Mouse (Mus musculus) liver, embryonic 14.5 days (tissue): ENCODE results near the gene Pex14. TPM values are rescaled to one million over a fixed set of nuclear protein-coding genes. Genes with fewer than 3 reads are reported as not detected.
"Not testable (repeated sequence)": the region's sequence is repeated elsewhere in the genome, so short reads cannot be mapped to it uniquely, and the experiment has no call there.

Experiments
- ATAC-seq: fragments of 200-750 bp; cut with Nextera tagmentation; 2 replicates; pipeline ENCODE4 v1.8.0; 2017; ENCODE audit warnings: moderate number of reproducible peaks, mild to moderate bottlenecking, moderate library complexity; ENCODE audit not compliant: insufficient read depth
- DNase-seq, 3 experiments: peaks; one replicate each; pipeline ENCODE4 v3.0.0-alpha.2; 2012 to 2013; ENCODE audit warnings: low read depth in 3 of 3, low spot score in 3 of 3
- H3K27ac ChIP-seq: fragments of 300-500 bp; sonication (generic); 2 replicates; pipeline ENCODE4 v1.5.1; 2014; ENCODE audit warnings: moderate library complexity, mild to moderate bottlenecking, control low read depth, inconsistent platforms
- H3K27me3 ChIP-seq: fragments of 300-500 bp; sonication (generic); 2 replicates; pipeline ENCODE4 v1.6.1; 2014; ENCODE audit warnings: mild to moderate bottlenecking, low read length, moderate library complexity; ENCODE audit not compliant: control insufficient read depth, insufficient read depth
- H3K36me3 ChIP-seq: fragments of 300-500 bp; sonication (generic); replicated peaks from 2 replicates; pipeline ENCODE4 v1.6.1; 2014; ENCODE audit warnings: low read depth; ENCODE audit not compliant: control insufficient read depth, insufficient read depth
- H3K4me1 ChIP-seq, 2 experiments: fragments of 200-500 bp in 1 of 2; fragments of 300-500 bp in 1 of 2; sonication (generic) in 1 of 2; replicated peaks; 2 replicates each; pipeline ENCODE4 v1.6.1; 2012 to 2014; ENCODE audit warnings: antibody characterized with exemption in 1 of 2, inconsistent platforms in 1 of 2, low read length in 1 of 2; ENCODE audit not compliant: control insufficient read depth in 2 of 2, insufficient read depth in 2 of 2
- H3K4me2 ChIP-seq: fragments of 300-500 bp; sonication (generic); 2 replicates; pipeline ENCODE4 v1.6.1; 2014; ENCODE audit warnings: low read depth, mild to moderate bottlenecking, control low read depth, moderate library complexity
- H3K4me3 ChIP-seq, 2 experiments: fragments of 200-500 bp in 1 of 2; fragments of 300-500 bp in 1 of 2; sonication (generic) in 1 of 2; 2 replicates each; pipeline ENCODE4 v1.5.1; 2012 to 2014; ENCODE audit warnings: low read depth in 2 of 2, low read length in 2 of 2, mild to moderate bottlenecking in 2 of 2, control low read depth in 1 of 2, inconsistent platforms in 1 of 2, moderate library complexity in 1 of 2; ENCODE audit not compliant: insufficient read depth in 1 of 2
- H3K9ac ChIP-seq: fragments of 300-500 bp; sonication (generic); replicated peaks from 2 replicates; pipeline ENCODE4 v1.6.1; 2014; ENCODE audit warnings: mild to moderate bottlenecking, control low read depth, moderate library complexity
- H3K9me3 ChIP-seq: fragments of 300-500 bp; sonication (generic); 2 replicates; pipeline ENCODE4 v1.6.1; 2016; ENCODE audit warnings: low read length, mixed read lengths; ENCODE audit not compliant: control insufficient read depth
- CTCF ChIP-seq: IDR thresholded peaks from 2 replicates; pipeline ENCODE4 v1.5.1; 2016; ENCODE audit warnings: antibody characterized with exemption, low read depth, control low read depth
- EP300 ChIP-seq: IDR thresholded peaks from 2 replicates; pipeline ENCODE4 v1.6.1; 2016; ENCODE audit warnings: antibody characterized with exemption, low read depth
- WGBS: fragments of 180-500 bp; shearing (Covaris S2); extraction: QIAGEN DNeasy Blood & Tissue Kit; methylation state at CpG from one replicate; pipeline ENCODE4 v1.1.7; 2014; ENCODE audit not compliant: insufficient replicate concordance; 5-methylcytosine and 5-hydroxymethylcytosine counted together
- polyA plus RNA-seq, 2 experiments: library from polyadenylated mRNA; depleted of rRNA in 1 of 2; stranded (reverse) in 1 of 2; unstranded in 1 of 2; fragments of >200 nt; fragmentation: Nextera tagmentation in 1 of 2; extraction: Ambion mirVana in 1 of 2; gene quantifications; 2 replicates each; pipeline versions ENCODE4 v1.2.1 to v1.2.3; 2012 to 2014

Pex14 gene
- polyA plus RNA-seq, 2 experiments = 11.4 to 14.9 TPM

DNA sequence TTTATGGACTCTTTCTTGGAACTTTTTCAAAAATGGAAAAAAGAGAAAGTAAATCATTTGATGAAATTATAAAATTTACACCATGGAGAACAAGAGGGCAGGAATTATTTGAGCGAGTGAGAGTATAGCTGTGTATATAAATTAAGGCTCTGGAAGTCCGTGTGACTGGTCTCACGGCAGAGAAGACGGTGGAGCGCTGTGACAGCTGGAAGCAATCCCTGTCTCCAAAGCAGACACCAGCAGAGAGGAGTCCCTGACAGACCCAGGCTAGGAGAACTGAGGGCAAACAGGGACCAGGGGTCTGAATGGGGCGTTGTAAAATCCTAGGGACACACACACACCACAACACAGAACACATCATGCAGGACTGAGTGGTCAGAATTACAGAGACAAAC, 26.4 kb upstream of the Pex14 start:
- H3K4me1 ChIP-seq = no peaks in the 10 kb centered on the region
- no peak overlapping the region for H3K27ac ChIP-seq
- ATAC-seq (no peak), DNase-seq (no peak)
- no peaks in the 10 kb centered on the region; the same call in 1 of the 2 replicates for H3K36me3 ChIP-seq
- H3K9me3 ChIP-seq = no peaks in the 10 kb centered on the region
- no peak overlapping the region for H3K4me3 ChIP-seq
- TF ChIP-seq CTCF (no peak), EP300 (no peak)
- WGBS = 82% methylated on average over 6 of the region's 6 CpGs
- H3K4me2 ChIP-seq = no peak overlapping the region
- H3K9ac ChIP-seq = no peak overlapping the region
- H3K27me3 ChIP-seq = no peaks in the 10 kb centered on the region

DNA sequence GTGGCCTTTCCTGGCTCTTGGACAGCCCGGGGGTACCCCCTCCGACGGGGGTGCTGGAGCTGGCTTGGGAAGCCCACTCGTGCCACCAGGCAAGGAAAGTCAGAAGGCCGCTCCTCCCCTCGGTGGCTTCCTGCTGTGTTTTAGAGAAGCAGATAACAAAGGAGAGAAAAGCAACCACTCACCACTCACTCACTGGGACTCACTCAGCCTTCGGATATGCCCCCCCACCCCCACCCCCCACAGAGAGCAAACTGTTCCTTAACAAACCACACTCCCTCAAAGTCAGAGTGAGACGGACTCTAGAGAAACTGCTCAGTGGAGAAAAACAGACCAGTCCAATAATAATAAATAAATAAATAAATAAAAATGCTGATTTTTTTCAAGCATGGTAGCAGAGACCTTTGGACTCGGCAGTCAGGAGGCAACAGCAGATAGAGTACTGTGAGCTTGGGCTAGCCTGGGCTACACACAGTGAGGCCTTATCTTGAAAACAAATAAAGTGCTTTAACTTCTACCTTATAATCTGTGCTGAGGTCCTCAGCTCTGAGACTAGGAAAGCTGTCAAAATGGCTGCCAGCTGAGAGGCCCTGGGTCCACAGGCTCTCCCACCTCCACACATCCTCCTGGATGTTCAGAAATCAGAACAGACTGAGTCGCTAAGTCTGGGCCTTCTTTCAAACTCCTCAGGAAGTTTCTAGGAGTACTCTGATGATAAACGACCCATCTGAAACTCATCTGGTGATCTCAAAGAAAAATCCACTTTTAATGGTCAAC, 25.9 kb upstream of the Pex14 start:
- Histone ChIP-seq H3K27ac (no peak overlapping the region), H3K4me2 (no peak overlapping the region), H3K9me3 (no peaks in the 10 kb centered on the region), H3K36me3 (no peaks in the 10 kb centered on the region; the same call in 1 of the 2 replicates), H3K4me1 (peaks cover 0 to 1% of the 10 kb centered on the region in 2 experiments; a peak in 2 of 4 replicates), H3K4me3 (no peak overlapping the region), H3K27me3 (no peaks in the 10 kb centered on the region), H3K9ac (no peak overlapping the region)
- WGBS = 44% methylated on average over 11 of the region's 11 CpGs
- no peak for TF ChIP-seq EP300
- no peak for TF ChIP-seq CTCF
- ATAC-seq = no peak
- DNase-seq = no peak

- TF ChIP-seq CTCF = no peak
- TF ChIP-seq EP300 = no peak
- no peaks in the 10 kb centered on the region for H3K36me3 ChIP-seq
- no peak overlapping the region for H3K4me2 ChIP-seq
- ATAC-seq = no peak
- peaks cover 2 to 10% of the 10 kb centered on the region in 2 experiments; a peak in 2 of 4 replicates for H3K4me1 ChIP-seq
- no peaks in the 10 kb centered on the region for H3K27me3 ChIP-seq
- H3K9ac ChIP-seq = no peak overlapping the region
- no peak overlapping the region for H3K27ac ChIP-seq
- H3K4me3 ChIP-seq = no peak overlapping the region
- no peaks in the 10 kb centered on the region for H3K9me3 ChIP-seq
- WGBS = 57% methylated on average over 5 of the region's 5 CpGs
- DNase-seq = no peak
Observed at GRCm38 (mm10) chr4:149123432-149123831, 23.8 kb upstream of the Pex14 start.

DNA sequence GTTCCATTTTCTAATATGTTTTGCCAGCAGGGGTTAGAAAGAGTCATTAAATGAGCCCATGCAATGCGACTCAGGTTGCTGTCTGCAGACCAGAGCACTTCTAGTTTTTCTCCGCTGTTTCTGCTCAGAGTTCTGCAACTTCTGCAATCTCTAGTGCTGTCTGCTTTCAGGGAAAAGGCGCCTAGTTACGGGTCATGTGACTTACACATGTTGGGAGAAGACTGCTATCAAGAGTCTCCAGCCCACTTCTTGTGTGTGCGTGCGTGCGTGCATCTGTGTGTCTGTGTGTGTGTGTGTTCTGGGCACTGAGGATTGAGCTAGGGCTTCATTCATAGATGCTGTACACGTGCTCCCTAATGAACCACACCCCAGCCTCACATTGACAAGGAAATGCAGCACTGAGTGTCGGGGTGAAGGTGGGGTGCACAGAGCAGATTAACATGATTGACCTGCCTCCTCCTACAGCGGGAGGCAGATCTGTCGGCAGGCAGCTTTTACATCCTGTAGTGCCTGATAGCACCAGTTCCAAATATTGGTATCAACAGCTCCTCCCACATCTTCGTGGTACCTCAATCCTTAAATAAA, 20.4 kb upstream of the Pex14 start:
- 32% methylated on average over 12 of the region's 12 CpGs for whole genome bisulfite sequencing
- H3K27me3 ChIP-seq, H3K27ac ChIP-seq, H3K9ac ChIP-seq, DNase-seq, H3K4me3 ChIP-seq, H3K9me3 ChIP-seq, H3K4me2 ChIP-seq, H3K36me3 ChIP-seq: not testable (repeated sequence)
- H3K4me1 ChIP-seq = peaks cover 2 to 10% of the 10 kb centered on the region in 2 experiments; a peak in 2 of 4 replicates
- ATAC-seq = peak; percentile 78

DNA sequence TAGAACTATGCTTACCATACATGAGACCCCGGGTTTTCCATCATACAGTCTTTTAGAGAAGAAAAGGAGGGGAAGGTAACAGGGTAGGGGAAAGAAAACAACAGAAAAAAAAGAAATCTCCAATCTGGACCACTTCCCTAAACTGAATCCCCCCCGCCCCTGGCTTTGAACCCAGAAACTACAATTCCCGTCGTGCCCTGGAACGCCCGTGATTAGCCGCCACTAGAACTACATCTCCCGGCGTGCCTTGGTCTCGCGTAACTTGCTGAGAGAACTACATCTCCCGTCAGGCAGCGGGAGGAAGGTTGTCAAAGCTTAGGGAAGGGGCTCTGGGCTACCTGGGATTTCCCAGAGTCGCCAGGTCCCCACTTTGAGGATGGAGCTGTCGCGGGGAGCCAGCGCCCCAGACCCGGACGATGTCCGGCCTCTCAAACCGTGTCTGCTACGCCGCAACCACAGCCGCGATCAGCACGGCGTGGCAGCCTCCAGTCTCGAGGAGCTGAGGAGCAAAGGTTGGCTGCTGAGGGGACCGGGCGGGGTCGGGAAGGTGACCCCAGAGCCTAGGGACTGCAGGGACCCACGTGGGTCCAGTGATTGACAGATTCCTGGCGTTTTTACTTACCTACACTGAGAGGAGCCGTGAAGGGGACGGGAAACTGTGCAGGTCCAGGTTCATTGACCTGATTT, 4.3 kb upstream of the Pex14 start, which contains the start of gene Dffa:
Gene Dffa, plus strand, starts transcription at position 272 of the 687 bp plus-strand sequence.
- TF ChIP-seq EP300 = no peak
- no peak for TF ChIP-seq CTCF
- DNase-seq (peak; percentile 75 to 79 (median 78)), ATAC-seq (peak; percentile 74)
- Histone ChIP-seq H3K4me3 (peak within 1 kb of the TSS; percentile 70 to 87), H3K4me1 (peaks cover 4 to 8% of the 10 kb centered on the region in 2 experiments; a peak in 3 of 4 replicates), H3K36me3 (no peaks in the 10 kb centered on the region), H3K27me3 (no peaks in the 10 kb centered on the region), H3K27ac (no peak within 1 kb of the TSS), H3K9me3 (no peaks in the 10 kb centered on the region), H3K4me2 (peak within 1 kb of the TSS; percentile 85), H3K9ac (peak within 1 kb of the TSS; percentile 71)
- under 1% methylated on average over 35 of the region's 35 CpGs for WGBS
